In genomic region chr15:5239361-5239760, GRCm38 (mm10) we compare ENCODE assay signal across 12 mouse cellular contexts. TPM values are rescaled to one million over a fixed set of nuclear protein-coding genes. Genes with fewer than 3 reads are reported as not detected.
A peak's percentile ranks its signal among the peaks of the same experiment; 100 is the strongest.
DNase-seq lines count a peak whose midpoint lies in the region; ATAC-seq and TF ChIP-seq lines count a peak whose summit lies in the region.
"Had no signal": no experiment of that assay in that cellular context is flagged by ENCODE, and none has a peak within 500 bp of the region (broad histone marks: within the 10 kb centered on the region; RNA-seq: fewer than 3 reads in every experiment).

No protein-coding gene starts in this region.

- ATAC-seq in heart, embryonic 16.5 days (replicated peaks; ENCODE audit: extremely low read depth, insufficient read depth, low FRiP score) = no peak
- no peak for ATAC-seq in liver, embryonic 12.5 days
- ATAC-seq in stomach, postnatal 0 days (ENCODE audit: low FRiP score, low TSS enrichment) = no peak
- ATAC-seq in hindbrain, embryonic 14.5 days (ENCODE audit: low FRiP score) = no peak

- TF ChIP-seq CTCF in stomach, postnatal 0 days (IDR thresholded peaks at IDR 0.05; ENCODE audit: low read depth) = no peak

- peaks cover 30% of the 10 kb centered on the region for H3K4me1 ChIP-seq in heart, embryonic 16.5 days (ENCODE audit: control insufficient read depth, insufficient read depth, low read length)
- H3K4me1 ChIP-seq in heart, embryonic 10.5 days = peaks cover 34% of the 10 kb centered on the region
- peaks cover 86% of the 10 kb centered on the region for H3K4me1 ChIP-seq in liver, embryonic 12.5 days
- peaks cover 8% of the 10 kb centered on the region; the same call in 1 of the 2 replicates for H3K4me1 ChIP-seq in stomach, postnatal 0 days (replicated peaks; ENCODE audit: control insufficient read depth, insufficient read depth)
- peaks cover 15% of the 10 kb centered on the region for H3K4me1 ChIP-seq in hindbrain, embryonic 14.5 days (replicated peaks; ENCODE audit: control insufficient read depth, insufficient read depth, low read length)

- no peak for TF ChIP-seq EP300 in stomach, postnatal 0 days (optimal IDR thresholded peaks at IDR 0.05)

- H3K4me2 ChIP-seq in heart, embryonic 16.5 days (ENCODE audit: low read depth, low read length) = peak overlapping the region; percentile 99
- peak overlapping the region; percentile 100 for H3K4me2 ChIP-seq in liver, embryonic 12.5 days
- H3K4me2 ChIP-seq in stomach, postnatal 0 days (replicated peaks; ENCODE audit: low read depth) = peak overlapping the region; percentile 1
- H3K4me2 ChIP-seq in hindbrain, embryonic 14.5 days (replicated peaks) = no peak overlapping the region
- H3K4me2 ChIP-seq: forebrain, embryonic 12.5 days; lung, embryonic 15.5 days had no signal

- peak overlapping the region; percentile 75 for H3K27ac ChIP-seq in heart, embryonic 16.5 days (ENCODE audit: low read length)
- no peak overlapping the region for H3K27ac ChIP-seq in heart, embryonic 10.5 days
- H3K27ac ChIP-seq in liver, embryonic 12.5 days = peak overlapping the region; percentile 58
- no peak overlapping the region for H3K27ac ChIP-seq in stomach, postnatal 0 days (replicated peaks)
- H3K27ac ChIP-seq in hindbrain, embryonic 14.5 days = no peak overlapping the region
- H3K27ac ChIP-seq: forebrain, embryonic 12.5 days; lung, embryonic 15.5 days had no signal

- H3K4me3 ChIP-seq in heart, embryonic 16.5 days (ENCODE audit: low read length) = peak overlapping the region; percentile 29
- no peak overlapping the region for H3K4me3 ChIP-seq in heart, embryonic 10.5 days
- peak overlapping the region; percentile 21 for H3K4me3 ChIP-seq in liver, embryonic 12.5 days
- H3K4me3 ChIP-seq in stomach, postnatal 0 days (ENCODE audit: low read depth, low read length) = no peak overlapping the region
- no peak overlapping the region for H3K4me3 ChIP-seq in hindbrain, embryonic 14.5 days (replicated peaks; ENCODE audit: low read length)
- H3K4me3 ChIP-seq: forebrain, embryonic 12.5 days; lung, embryonic 15.5 days had no signal

- no peak overlapping the region for H3K9ac ChIP-seq in heart, embryonic 16.5 days (ENCODE audit: low read length)
- peak overlapping the region; percentile 32; the same call in 1 of the 2 replicates for H3K9ac ChIP-seq in liver, embryonic 12.5 days
- H3K9ac ChIP-seq in stomach, postnatal 0 days (ENCODE audit: low read length) = no peak overlapping the region
- H3K9ac ChIP-seq in hindbrain, embryonic 14.5 days = no peak overlapping the region
- H3K9ac ChIP-seq: forebrain, embryonic 12.5 days; lung, embryonic 15.5 days had no signal

- H3K36me3 ChIP-seq in heart, embryonic 16.5 days (ENCODE audit: control insufficient read depth, insufficient read depth) = no peaks in the 10 kb centered on the region
- no peaks in the 10 kb centered on the region for H3K36me3 ChIP-seq in heart, embryonic 10.5 days
- peaks cover 3% of the 10 kb centered on the region; the same call in 1 of the 2 replicates for H3K36me3 ChIP-seq in liver, embryonic 12.5 days
- no peaks in the 10 kb centered on the region for H3K36me3 ChIP-seq in stomach, postnatal 0 days (ENCODE audit: control insufficient read depth, insufficient read depth, low read length)
- no peaks in the 10 kb centered on the region for H3K36me3 ChIP-seq in hindbrain, embryonic 14.5 days (replicated peaks; ENCODE audit: control insufficient read depth, insufficient read depth)
- H3K36me3 ChIP-seq: forebrain, embryonic 12.5 days; lung, embryonic 15.5 days had no signal

- no peak for DNase-seq in heart, embryonic 10.5 days (ENCODE audit: low spot score)
- DNase-seq in thymus, postnatal 14 days = peak; percentile 12
- no peak for DNase-seq in thymus, postnatal 36 days
- no peak for DNase-seq in stomach, postnatal 0 days (ENCODE audit: low spot score)
- no peak for DNase-seq in retina, postnatal 1 day
- no peak for DNase-seq in hindbrain, embryonic 14.5 days (ENCODE audit: low spot score)
- DNase-seq: kidney, adult 8-10 months; midbrain, embryonic 14.5 days had no signal

- no peaks in the 10 kb centered on the region for H3K9me3 ChIP-seq in heart, embryonic 16.5 days (replicated peaks; ENCODE audit: control insufficient read depth, low read length)
- H3K9me3 ChIP-seq in heart, embryonic 10.5 days = no peaks in the 10 kb centered on the region
- H3K9me3 ChIP-seq in liver, embryonic 12.5 days (replicated peaks) = no peaks in the 10 kb centered on the region
- no peaks in the 10 kb centered on the region for H3K9me3 ChIP-seq in stomach, postnatal 0 days (ENCODE audit: control insufficient read depth, low read length)
- no peaks in the 10 kb centered on the region for H3K9me3 ChIP-seq in hindbrain, embryonic 14.5 days (ENCODE audit: control insufficient read depth, low read length)
- H3K9me3 ChIP-seq: lung, embryonic 15.5 days had no signal

- WGBS in heart, embryonic 16.5 days = 52% methylated on average over 4 of the region's 4 CpGs
- 65% methylated on average over 4 of the region's 4 CpGs for WGBS in heart, embryonic 10.5 days
- 23% methylated on average over 4 of the region's 4 CpGs for WGBS in liver, embryonic 12.5 days (ENCODE audit: insufficient replicate concordance)
- WGBS in stomach, postnatal 0 days = 51% methylated on average over 4 of the region's 4 CpGs
- 59% methylated on average over 4 of the region's 4 CpGs for WGBS in hindbrain, embryonic 14.5 days

- peaks cover 21% of the 10 kb centered on the region for H3K27me3 ChIP-seq in heart, embryonic 16.5 days (ENCODE audit: control insufficient read depth, insufficient read depth, low read length)
- peaks cover 33% of the 10 kb centered on the region for H3K27me3 ChIP-seq in heart, embryonic 10.5 days (ENCODE audit: insufficient read depth, poor library complexity, severe bottlenecking)
- peaks cover 25% of the 10 kb centered on the region for H3K27me3 ChIP-seq in liver, embryonic 12.5 days (replicated peaks)
- no peaks in the 10 kb centered on the region for H3K27me3 ChIP-seq in stomach, postnatal 0 days (ENCODE audit: control insufficient read depth, insufficient read depth, low read length)
- peaks cover 41% of the 10 kb centered on the region for H3K27me3 ChIP-seq in hindbrain, embryonic 14.5 days (ENCODE audit: control insufficient read depth, insufficient read depth, low read length)

RNA-seq across cellular contexts. Expression of gene Ptger4, which starts 4.6 kb away (rescaled TPM):
- polyA plus RNA-seq in heart, embryonic 16.5 days (2015; fragmentation: Nextera tagmentation; extraction: Ambion mirVana) = 5.2 and 6.7 TPM in 2 replicates
- 0.90 and 1.8 TPM in 2 replicates for polyA plus RNA-seq in heart, embryonic 10.5 days (2016; fragmentation: Nextera tagmentation; extraction: Ambion mirVana)
- polyA plus RNA-seq in liver, embryonic 12.5 days (2016; fragmentation: Nextera tagmentation; extraction: Ambion mirVana) = 2.6 and 2.8 TPM in 2 replicates
- polyA plus RNA-seq in stomach, postnatal 0 days (2015; fragmentation: Nextera tagmentation; extraction: Ambion mirVana) = 6.3 and 6.4 TPM in 2 replicates
- polyA plus RNA-seq in hindbrain, embryonic 14.5 days (2014; fragmentation: Nextera tagmentation; extraction: Ambion mirVana) = 4.1 and 5.1 TPM in 2 replicates

RNA-seq across cellular contexts. Expression of gene Ttc33, which starts 54.0 kb away (rescaled TPM):
- 33.3 and 36.3 TPM in 2 replicates for polyA plus RNA-seq in heart, embryonic 16.5 days (2015; fragmentation: Nextera tagmentation; extraction: Ambion mirVana)
- polyA plus RNA-seq in heart, embryonic 10.5 days (2016; fragmentation: Nextera tagmentation; extraction: Ambion mirVana) = 30.3 and 34.0 TPM in 2 replicates
- polyA plus RNA-seq in liver, embryonic 12.5 days (2016; fragmentation: Nextera tagmentation; extraction: Ambion mirVana) = 18.9 and 19.1 TPM in 2 replicates
- 26.7 and 27.3 TPM in 2 replicates for polyA plus RNA-seq in stomach, postnatal 0 days (2015; fragmentation: Nextera tagmentation; extraction: Ambion mirVana)
- 58.7 and 61.0 TPM in 2 replicates for polyA plus RNA-seq in hindbrain, embryonic 14.5 days (2014; fragmentation: Nextera tagmentation; extraction: Ambion mirVana)

Comparison
In these comparisons a context has a peak if more than half of its experiments do, and no peak if none do; other contexts are left out.
1. H3K27ac ChIP-seq: peak in heart, embryonic 16.5 days (single experiment) and liver, embryonic 12.5 days (single experiment); none in heart, embryonic 10.5 days (single experiment), stomach, postnatal 0 days (single experiment) and hindbrain, embryonic 14.5 days (single experiment).
2. H3K4me3 ChIP-seq: peak in heart, embryonic 16.5 days (single experiment) and liver, embryonic 12.5 days (single experiment); none in heart, embryonic 10.5 days (single experiment), stomach, postnatal 0 days (single experiment) and hindbrain, embryonic 14.5 days (single experiment).